Mouse (Mus musculus) heart, adult 2 months (tissue): ENCODE results near the gene Erh.

Experiments used
- CTCF ChIP-seq: fragments of 200-600 bp; IDR thresholded peaks from 2 replicates; pipeline ENCODE4 v1.8.1; 2022; ENCODE audit warnings: antibody characterized with exemption, mild to moderate bottlenecking, moderate library complexity
- EP300 ChIP-seq: fragments of 200-500 bp; IDR thresholded peaks from 2 replicates; pipeline ENCODE4 v1.6.1; 2011; ENCODE audit warnings: low read depth, low read length, control low read depth; ENCODE audit not compliant: insufficient read depth
- POLR2A ChIP-seq: fragments of 200-500 bp; IDR thresholded peaks from 2 replicates; pipeline ENCODE4 v1.6.1; 2011; ENCODE audit warnings: mild to moderate bottlenecking, low read depth, low read length, control low read depth; ENCODE audit not compliant: insufficient read depth

DNA sequence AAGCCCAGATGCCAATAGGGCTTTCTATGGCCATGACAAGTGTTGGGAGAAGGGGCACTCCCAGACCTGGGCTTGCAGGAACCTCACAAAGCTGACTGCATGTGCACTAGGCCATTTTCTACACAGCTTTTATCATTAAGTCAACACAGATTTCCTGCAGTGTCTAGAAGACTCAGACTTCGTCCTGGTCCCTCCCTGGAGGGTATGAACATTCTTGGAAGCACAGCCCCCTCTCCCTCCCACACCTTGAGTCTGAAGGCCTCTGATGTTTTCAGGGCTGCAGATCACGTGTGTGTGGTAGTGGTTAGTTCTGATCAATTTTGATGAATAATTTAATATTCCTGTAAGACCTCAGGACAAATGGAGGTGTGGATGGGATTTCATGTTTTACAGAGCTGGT, 49.6 kb upstream of the Erh start:
- no peak for TF ChIP-seq CTCF
- TF ChIP-seq EP300: no peak
- no peak for TF ChIP-seq POLR2A
